Mouse (Mus musculus) CD4-positive helper T cell, adult 2 months (primary cell): ENCODE data around the gene Rngtt.

ENCODE experiments used
- DNase-seq: peaks from one replicate; pipeline ENCODE4 v3.0.0-alpha.2; 2012; ENCODE audit warnings: low read depth, missing footprints, low spot score

The Rngtt gene

GRCm38 (mm10) chr4:33514108-33515000 lies 204.2 kb downstream of the Rngtt start:
- DNase-seq: no peak

DNA sequence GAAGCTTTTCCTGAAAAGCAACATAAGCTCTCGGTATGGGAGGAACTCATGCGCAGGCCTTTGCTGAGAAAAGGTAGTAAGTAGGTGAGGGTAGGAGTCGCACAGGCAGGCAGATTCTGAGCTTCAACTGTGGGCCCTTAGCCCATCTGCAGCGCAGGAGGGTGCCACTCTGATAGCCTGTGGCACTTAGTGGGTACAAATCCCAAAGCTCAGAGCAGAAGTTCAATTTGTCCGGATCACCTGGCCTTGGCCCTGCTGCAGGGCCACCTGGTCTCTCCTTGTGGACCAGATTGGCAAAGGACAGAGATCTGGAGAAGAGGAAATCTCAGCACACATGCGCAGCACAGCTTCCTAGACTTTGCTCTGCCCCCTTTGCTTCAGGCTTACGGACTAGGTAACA lies 210.1 kb downstream of the Rngtt start:
- DNase-seq: no peak

DNA sequence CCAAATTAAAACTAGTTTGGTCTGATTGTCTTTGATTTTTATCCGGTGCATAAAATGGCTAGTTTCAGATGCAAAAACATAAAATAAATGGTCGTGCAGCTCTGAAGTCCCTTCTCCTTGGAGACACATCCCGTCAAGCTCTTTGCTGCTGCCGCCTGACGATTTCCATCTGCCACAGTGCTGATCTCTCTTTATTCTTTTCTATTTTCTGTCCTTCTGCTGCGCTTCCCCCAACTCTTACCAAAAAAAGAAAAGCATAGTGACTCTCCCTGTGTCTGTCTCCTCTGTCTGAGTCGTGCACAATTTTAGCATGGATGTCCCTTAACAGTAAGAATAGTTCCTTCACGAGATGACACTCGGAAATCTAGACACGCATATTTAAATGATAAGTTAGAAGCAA lies 210.8 kb downstream of the Rngtt start:
- no peak for DNase-seq

DNA sequence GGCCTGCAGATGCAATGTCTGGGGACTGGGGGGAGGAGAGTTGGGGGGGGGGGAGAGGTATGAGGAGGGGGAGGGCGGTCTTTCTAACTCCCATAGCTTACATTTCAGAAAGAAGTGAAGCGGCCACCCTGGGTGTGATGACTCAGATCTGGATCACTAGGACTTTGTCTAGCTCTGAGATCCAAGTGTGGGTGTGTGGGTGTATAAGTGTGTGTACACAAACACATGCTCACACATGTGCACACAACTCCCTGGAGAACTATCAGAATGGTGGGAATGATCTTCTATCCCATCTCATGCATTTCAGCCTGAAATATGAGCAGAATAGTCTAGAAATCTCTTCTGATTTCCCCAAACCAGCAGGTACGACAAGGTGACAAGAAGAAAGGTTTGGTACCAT lies 213.7 kb downstream of the Rngtt start:
- no peak for DNase-seq

DNA sequence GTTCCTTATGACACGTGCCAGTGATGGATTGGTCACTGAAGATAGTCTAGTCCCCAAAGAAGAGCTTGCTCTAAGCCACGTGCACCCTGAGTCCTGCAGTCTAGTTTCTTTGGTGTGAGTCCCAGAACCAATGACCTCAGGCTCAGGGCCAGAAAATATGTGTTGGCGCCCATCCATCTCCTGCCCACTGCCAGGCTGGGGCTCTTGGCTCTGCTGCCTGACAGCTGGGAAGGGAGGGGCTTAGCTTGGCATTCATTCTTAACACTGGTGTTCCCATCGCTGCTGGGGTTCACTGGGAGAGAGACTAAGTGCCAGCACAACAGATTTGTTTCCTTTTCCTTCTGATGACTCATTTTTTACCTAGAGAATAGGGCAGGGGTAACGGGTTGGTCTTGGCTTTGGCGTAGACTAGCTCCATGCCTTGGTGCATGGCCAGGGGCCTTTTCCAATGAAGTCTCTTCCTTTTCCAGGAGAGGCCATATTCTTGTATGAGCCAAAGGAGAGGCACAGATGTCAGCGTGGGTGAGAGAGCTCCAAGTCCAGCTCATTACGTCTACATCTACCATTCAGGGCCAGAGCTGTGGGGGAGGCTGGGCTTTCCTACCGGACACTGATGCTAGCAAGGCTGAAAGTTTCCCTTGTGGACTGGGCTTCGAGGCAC lies 214.5 kb downstream of the Rngtt start:
- DNase-seq: no peak

- no peak for DNase-seq
Observed at GRCm38 (mm10) chr4:33525272-33525671, 215.2 kb downstream of the Rngtt start.

DNA sequence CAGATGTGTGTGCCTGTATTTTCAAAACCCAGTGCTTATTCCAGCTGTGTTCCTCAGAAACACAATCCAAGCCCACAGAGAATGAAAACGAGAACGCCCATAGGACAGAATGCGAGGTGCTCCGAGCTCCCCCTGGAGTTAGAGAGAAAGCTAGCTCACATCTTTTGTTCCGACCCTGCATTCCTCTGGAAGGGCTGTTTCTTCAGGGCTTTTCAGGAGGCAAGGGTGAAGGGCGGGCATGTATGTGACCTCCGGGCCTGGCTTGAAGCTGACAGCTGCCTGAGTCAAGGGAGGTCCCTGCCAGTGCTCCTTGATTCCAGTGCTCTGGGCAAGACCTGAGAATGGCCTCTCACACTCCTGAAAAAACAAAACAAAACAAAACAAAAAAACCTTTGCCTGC lies 216.0 kb downstream of the Rngtt start:
- no peak for DNase-seq

DNA sequence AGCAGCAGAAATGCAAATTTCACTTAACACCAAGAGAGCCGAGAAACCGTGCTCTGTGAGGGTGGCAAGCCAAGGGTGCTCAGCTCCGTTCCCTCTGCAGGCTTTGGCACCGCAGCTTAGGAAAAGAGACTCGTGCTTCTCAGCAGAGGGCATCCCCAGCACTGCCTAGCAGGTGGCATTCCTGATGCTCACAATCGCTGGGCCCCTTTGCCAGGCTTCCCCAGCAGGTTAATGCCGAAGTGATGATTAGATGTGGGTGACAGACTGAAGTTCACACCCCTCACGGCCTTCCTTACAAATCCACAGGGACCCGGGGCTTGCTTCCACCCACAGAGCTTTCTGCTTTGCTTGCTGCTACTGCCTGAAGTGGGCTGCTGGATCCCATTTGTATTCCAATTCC lies 216.6 kb downstream of the Rngtt start:
- DNase-seq: no peak

GRCm38 (mm10) chr4:33532596-33532995 lies 222.5 kb downstream of the Rngtt start:
- no peak for DNase-seq

- no peak for DNase-seq
Observed at GRCm38 (mm10) chr4:33544755-33545576, 234.9 kb downstream of the Rngtt start.

DNA sequence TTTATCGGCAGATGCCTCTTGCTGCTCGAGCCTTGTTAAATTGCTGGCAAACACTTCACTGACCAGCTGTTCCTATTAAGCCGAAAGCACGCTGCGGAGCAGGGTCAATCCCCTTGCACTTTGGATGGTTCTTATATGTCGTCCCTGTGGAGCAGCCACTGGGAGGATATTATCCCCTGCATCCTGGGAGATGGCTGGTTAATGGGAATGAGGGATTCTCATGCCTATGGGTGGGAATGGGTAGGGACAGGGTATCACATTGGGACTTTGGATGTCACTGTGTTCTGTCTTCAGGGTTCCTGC lies 235.4 kb downstream of the Rngtt start:
- DNase-seq: no peak

DNA sequence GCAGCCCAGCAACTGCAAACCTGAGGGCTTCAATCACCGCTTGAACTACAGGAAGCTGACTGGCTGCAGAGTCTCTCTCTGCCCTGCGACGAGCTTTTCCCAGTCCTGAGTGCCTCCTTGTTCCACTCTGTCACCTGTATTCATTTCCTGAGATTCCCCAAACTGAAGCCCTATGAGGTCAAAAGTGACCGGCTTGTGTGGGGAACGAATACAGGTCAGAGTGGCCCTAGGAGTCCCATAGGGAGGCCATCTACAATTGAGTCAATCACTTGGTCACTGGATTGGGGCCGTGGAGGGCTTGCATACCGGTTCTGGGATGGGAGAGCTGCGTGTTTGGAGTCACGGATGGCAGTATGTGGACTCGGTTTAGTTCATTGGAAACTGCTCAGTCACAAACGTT lies 236.2 kb downstream of the Rngtt start:
- DNase-seq: no peak

GRCm38 (mm10) chr4:33547315-33547929 lies 237.3 kb downstream of the Rngtt start:
- DNase-seq: no peak

- no peak for DNase-seq
Observed at GRCm38 (mm10) chr4:33549606-33550005, 239.5 kb downstream of the Rngtt start.
